Mouse (Mus musculus) spleen, adult 2 months (tissue): ENCODE results near the gene Mov10.

ENCODE experiments used
- CTCF ChIP-seq: fragments of 200-500 bp; IDR thresholded peaks from 2 replicates; pipeline ENCODE4 v1.5.1; 2011; ENCODE audit warnings: mild to moderate bottlenecking, inconsistent platforms; ENCODE audit not compliant: insufficient read depth, insufficient read length, insufficient replicate concordance; ENCODE audit errors: extremely low read depth
- POLR2A ChIP-seq: fragments of 200-500 bp; IDR thresholded peaks from 2 replicates; pipeline ENCODE4 v1.6.1; 2011; ENCODE audit warnings: low read depth, low read length, inconsistent platforms

DNA sequence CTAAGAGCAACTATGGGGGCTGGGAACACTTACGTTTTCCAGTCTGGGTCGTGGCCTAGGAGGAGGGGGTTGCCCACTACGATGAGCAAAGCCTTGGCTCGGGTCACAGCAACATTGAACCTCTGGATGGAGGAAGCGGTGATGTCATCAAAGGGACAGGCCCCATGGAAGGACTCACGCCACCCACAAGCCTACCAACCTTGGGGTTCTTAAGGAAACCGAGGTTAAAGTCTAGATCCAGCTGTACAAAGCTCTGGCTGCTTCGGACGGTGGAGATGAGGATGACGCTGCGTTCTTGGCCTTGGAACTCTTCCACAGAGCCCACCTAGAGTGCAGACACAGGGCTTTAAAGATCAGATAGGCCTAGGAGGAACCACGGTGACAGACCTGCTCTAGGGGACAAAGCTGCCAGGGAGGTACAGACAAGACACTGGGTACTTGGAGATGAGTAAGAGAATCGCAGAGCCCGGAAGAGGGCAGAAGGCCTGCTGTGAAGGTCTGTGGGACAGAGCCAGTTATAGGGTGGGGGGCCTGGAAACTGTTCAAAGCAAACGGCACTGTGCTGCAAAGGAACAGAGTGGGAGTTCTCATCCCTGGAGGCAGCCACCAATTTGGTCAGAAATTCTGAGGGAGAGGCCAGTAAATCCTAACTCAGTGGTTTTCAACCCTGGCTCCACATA is 22.6 kb downstream of the Mov10 start:
- TF ChIP-seq CTCF (no peak), POLR2A (no peak)
